Mouse (Mus musculus) liver, adult (tissue): ENCODE measurements around the gene Pgpep1l.

Source experiments
- GATA4 ChIP-seq: IDR thresholded peaks from 2 replicates; pipeline ENCODE4 v1.6.1; 2014; ENCODE audit warnings: mild to moderate bottlenecking, low read length; ENCODE audit not compliant: insufficient replicate concordance

Gene Pgpep1l

DNA sequence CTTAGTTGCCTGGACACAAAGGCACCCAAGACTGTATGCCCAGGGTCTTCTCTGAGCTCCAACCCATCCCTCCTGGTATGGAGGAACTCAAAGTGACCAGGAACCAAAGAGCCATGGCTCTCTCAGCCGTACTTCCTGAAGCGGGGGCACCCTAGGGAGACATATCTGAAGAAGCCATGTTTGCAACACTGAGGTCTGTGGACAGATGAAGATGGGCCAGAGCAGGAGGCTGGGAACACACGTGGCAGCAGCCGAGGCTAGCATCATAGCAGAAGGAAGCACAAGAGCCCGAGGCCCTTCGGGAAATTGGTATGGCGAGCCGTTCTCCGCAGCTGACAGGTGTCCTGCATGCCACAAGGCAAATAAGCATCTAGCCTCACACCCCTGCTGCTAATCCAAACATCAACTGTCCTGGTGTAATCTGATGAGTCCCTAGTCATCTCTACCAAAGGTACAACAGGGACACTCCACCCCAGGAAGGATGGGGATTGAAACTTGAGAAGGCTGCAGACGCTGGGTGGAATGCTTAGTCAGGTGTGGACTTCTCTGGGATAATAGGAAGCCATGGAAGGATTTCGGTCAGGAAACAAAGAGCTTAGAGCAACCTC is 24.7 kb downstream of the Pgpep1l start:
- TF ChIP-seq GATA4 = no peak

DNA sequence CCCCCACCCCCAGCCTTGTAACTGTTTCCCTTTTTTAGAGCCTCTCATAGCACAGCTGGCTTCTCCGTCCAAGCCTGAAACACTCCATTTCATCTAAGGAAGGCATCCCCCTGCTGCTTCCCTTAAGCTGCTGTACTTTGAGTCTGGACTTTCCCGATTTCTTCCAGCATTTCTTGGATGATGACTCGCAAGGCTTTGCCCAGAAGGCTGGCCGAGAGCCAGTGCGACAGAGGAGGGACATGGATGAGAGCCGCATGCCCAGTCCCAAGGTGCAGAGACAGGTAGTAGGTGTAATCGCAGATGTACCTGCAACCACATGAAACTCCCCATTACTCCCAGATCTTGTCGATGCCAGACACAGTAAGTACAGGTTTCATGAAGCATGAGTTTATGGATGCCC is 27.2 kb downstream of the Pgpep1l start:
- no peak for TF ChIP-seq GATA4

DNA sequence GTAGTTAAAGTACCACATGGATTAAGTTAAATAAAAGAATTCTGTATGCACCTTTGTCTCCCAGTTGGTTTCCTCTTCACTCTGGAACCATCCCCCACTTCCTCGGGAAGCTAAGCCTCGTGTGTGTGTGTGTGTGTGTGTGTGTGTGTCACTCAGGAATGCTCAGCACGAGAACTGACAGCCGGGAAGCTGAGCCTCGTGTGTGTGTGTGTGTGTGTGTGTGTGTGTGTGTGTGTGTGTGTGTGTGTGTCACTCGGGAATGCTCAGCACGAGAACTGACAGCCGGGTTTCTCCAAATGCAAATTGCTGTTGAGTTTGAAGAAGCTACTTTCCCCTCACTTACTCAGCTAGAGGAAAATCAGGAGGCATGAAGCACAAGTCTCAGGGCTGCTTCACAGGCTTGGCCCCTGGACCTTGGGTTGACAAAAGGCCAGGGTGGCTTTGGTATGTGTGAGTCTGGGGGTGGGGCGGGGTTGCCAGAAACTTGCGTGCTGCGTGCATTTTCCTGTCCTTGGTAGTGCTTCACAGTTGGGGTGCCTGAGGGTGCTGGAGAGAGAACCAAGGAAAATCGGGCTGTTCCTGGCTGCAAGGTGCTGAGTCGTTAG is 30.3 kb downstream of the Pgpep1l start:
- TF ChIP-seq GATA4 = no peak

DNA sequence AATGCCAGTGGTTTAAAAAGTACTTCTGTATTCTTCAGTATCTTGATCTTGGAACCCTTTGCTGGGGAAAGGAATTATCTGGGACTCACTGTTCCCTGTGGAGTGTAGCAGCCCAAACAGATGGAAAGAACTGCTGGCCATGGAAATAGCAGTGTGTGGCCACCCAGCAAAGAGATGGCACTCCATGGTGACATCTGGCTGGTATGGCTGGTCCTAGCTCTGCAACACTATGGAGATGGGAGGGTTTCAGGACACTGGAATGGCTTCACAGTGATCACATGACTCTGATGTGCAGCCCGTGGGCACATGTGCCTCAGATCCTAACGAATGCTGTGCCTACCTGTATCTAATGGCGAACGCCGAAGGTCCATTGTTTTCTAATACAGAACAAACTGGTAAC is 31.5 kb downstream of the Pgpep1l start:
- no peak for TF ChIP-seq GATA4

DNA sequence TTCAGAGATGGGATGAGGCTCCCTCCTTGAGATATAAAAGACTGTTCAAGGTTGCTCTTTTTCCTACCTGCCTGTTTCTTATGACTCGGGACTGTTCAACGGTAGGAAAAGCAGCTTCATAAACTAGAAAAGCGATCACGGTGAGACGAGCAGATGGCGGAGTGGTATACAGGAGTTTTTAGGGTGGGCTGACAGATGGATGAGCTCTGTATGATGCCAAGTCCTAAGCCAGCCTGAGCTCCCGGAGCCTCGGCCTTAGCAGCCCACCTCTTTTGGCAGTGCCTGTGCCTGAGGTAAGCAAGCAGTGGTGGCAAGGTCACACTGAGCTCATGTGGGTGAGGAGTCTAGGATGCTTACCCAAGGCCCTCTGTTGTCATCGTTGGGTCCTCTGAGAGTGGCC is 33.2 kb downstream of the Pgpep1l start:
- TF ChIP-seq GATA4 = no peak

DNA sequence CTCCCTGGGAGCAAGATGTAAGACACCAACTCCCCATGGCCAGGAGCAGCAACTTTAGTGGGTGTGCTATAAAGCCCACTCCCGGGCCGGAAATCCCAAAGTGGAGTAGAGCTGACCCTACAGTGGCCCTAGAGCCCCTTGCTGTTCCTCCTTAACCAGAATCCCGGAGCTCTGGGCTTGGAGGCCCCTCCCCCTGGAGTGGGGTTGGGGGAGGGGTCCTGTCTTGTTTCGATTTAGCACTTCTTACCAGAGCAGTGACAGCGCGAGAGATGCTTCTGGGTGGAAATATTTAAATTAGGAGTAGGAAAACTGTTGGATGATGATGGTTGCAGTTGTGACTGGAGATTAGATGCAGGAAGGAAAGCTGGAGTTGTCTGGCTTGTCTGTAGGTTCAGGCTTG is 35.5 kb downstream of the Pgpep1l start:
- no peak for TF ChIP-seq GATA4

DNA sequence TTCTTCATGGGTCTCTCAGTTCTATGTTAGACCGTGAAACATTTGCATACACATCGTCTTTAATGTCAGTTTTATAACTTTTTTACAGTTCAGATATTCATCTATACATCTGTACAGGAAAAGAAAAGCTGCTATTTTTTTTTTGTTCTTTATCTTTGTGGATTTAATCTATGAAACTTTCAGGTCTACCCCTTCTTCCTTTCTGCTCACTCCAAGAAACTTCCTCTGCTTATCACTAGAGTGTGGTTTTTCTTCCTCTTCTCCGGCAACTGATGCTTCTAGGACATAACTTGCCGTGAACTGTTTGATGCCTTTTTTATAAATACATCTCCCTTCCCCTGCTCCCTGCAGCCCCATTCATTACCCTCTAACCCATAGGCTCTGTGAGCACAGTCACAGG is 36.4 kb downstream of the Pgpep1l start:
- no peak for TF ChIP-seq GATA4

DNA sequence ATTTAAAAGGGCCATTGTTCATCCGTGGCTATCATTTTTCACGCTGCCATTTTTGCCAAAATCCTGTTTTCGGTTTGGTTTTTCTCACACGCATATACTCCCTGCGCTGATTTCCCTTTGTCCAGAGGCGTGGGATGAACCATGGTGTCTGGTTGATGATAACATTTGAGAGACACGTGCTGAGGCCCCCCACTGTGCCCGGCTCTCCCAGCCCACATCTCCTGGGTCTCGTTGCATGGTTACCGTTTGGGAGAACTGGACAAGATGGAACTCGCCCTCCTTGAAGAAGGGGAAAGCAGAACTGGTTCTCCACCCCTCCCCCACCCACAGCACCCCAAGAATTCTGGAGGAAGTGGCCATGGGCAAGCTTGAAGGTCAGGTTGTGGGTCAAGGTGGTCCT is 37.0 kb downstream of the Pgpep1l start:
- no peak for TF ChIP-seq GATA4

DNA sequence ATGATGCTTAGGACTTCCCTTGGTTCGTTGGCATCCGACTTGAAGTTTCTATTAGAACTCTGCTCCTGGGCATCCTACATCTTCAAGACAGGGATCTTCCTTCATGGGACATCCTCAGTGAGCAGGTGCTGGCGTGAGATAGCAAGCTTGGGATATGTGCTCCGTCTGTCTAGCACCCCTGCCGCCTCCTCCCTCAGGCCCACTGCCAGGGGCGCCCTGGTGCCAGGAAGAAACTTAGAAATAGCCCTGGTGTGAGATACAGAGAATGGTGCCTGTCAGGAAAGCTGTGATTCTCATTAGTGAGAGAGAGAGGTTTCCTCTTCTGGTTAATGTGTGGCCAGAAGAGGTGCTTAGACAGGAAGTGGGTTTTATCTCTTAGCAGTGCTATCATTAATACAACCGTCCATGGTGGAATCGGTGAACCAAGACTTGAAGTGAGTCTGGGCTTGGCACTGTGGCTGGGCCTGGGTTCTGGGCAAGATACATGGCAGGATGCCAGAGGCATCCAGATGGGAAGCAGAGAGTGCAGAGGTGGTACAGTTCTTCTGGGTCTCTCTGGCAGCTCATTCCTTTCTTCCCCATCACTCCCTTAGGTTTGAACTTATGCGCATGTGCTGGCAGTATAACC is 38.5 kb downstream of the Pgpep1l start:
- no peak for TF ChIP-seq GATA4

DNA sequence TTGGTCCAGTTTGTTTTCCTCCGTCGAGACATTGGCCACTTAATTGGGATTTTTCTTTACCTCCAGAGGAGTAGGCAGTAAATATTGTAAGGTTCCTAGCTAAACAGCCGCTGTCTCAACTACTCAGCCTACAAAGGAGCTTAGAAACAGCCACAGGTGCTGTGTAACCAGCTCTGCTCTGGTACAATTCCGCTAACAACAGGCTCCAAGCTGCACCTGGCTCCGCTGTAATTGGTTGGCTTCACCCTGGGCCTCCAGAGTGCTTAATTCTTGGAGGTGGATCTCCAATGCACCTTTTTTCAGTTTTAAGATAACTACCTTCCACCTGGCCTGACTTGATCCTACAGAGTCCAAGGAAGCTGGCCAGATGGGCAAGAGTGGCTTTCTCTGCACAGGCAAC is 40.0 kb downstream of the Pgpep1l start:
- TF ChIP-seq GATA4 = no peak

DNA sequence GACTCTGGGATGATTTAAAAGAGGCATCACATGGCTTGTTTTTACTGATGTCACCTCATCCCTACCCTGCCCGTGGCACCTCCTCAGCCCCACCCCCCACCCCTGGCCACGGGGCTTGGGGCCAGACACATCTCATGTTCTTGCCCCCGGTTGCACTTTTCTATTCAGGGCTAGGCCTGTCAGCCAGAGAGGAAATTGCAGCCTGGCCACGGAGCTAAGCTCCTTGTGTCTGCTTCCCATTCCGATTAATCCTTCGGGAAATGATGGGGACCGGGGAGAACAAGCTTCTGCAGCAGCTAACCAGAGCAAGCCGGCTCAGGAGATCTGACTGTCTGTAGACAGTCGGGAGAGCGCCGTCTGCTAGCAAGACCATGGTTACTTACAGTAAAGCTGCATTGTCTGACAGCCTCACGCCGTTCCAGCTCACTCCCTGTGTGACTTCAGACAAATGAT is 40.7 kb downstream of the Pgpep1l start:
- no peak for TF ChIP-seq GATA4

DNA sequence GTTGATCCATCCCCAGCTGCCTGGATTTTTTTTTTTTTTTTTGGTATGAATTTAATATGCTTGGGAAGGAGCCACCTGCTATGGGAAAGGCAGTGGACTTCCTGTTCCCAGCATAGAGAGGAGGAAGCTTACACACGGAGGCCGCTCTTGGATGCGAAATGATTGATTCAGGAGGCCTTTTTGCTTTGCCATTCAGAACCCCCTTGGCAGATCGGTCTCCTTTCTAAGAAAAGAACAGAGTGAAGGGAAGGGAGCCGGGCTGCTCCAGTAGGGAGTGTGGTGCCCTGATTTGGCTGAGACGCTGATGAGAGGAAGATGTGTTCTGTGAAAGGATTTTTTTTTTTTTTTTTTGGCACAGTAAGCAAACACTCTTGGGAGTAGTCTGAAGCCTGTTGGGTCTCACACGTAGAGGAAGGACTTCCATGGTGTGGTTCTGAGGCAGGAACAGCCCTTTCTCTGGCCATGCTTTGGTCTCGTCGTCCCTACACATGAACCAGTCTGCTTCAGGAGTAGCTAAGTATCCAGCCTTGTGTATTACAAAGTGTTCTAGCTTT is 42.3 kb downstream of the Pgpep1l start:
- TF ChIP-seq GATA4 = no peak

DNA sequence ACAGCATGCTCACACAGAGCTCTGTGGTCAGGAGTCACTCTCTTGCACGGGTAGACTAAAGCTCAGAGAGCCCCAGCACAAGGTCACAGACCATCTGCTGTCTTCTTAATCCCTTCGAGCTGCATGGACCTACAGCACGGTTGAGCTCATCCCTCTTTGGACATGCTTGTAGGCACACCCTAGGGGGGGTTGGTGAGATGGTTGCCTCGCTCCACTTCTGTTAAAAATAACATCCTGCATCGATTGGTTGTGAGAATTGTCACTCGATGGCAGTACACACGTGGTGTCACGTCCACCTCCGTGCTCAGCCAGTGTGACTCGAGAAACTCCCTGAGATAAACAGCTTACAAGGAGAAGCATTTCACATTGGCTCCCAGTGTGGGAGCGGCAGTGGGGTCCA is 45.2 kb downstream of the Pgpep1l start:
- TF ChIP-seq GATA4 = no peak

DNA sequence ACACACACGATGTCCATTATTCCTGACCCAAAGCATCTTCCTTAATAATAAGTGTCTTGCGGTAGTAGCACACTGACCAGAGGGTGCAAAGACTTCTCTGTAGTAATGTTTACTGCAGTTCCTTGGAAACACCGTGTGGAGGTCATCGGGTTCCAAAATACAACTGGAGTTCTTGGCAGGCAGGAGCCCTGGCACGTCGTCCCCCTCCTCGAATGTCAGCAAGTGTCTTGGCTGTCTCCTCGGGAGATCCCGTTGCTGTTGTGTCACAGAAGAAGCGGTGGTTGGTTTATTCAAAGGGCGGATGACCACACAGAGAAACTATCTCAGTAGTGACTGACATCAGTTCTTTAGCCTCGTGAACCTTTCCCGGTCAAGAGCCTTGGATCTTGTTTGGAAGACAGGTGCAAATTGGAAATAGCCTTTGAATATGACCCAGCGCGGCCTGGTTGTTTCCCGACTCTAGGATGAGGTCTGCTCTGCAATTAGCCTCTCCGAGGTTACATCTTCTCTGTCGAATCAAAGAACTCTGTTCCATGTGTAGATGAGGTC is 48.4 kb downstream of the Pgpep1l start:
- TF ChIP-seq GATA4 = no peak

DNA sequence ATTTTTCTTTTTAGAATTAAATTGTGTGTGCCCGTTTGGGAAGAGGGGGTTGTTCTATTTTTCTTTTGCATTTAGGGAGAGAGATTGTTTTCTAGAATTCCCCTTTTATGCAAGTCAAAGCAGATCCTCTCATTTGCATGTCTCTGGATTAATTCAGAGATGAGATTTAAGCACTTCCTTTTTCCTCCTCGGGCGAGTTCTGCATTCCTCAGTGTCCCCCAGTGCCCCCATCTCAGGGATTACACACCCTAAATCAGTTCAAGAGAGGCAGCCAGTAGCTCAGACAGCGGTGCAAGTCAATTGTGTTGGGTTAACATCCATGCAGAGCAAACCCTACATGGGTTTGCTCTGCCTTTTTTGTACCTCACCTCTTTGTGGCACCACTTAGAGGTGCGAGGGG is 50.2 kb downstream of the Pgpep1l start:
- no peak for TF ChIP-seq GATA4

DNA sequence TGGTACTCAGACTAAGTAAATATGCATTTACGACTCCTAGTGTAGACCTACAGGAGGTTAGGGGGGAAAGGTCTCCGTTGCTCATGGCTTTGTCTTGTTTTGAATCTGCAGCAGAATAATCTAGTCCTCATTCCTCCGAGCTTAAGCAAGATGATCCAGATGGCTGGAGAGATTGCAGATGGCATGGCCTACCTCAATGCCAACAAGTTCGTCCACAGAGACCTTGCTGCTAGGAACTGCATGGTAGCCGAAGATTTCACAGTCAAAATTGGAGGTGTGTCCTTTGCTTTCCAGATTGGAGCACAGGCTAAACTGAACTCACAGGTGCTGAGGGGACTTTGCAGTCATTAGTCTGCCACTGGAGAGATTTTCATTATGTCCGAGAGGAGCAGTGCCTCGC is 52.1 kb downstream of the Pgpep1l start:
- no peak for TF ChIP-seq GATA4
